Mouse (Mus musculus) hindbrain, postnatal 0 days (tissue): ENCODE measurements at regions not wholly inside any gene's neighbourhood (a gene's known extent, or its start where the extent isn't known, plus 50 kb on each side); places are given as distances from the start of the nearest gene placed in this dataset.
A peak's percentile ranks its signal among the peaks of the same experiment; 100 is the strongest.

Experiments
- ATAC-seq: fragments of 200-750 bp; cut with Nextera tagmentation; 2 replicates; pipeline ENCODE4 v1.8.0; 2017; ENCODE audit warnings: mild to moderate bottlenecking, moderate TSS enrichment, moderate library complexity
- DNase-seq: peaks from one replicate; pipeline ENCODE4 v3.0.0-alpha.2; 2015; ENCODE audit warnings: low spot score
- H3K27ac ChIP-seq: fragments of 300-500 bp; sonication (generic); 2 replicates; pipeline ENCODE4 v1.5.1; 2014; ENCODE audit warnings: mild to moderate bottlenecking
- H3K27me3 ChIP-seq: fragments of 300-500 bp; sonication (generic); 2 replicates; pipeline ENCODE4 v1.6.1; 2014; ENCODE audit warnings: low read length, mixed read lengths; ENCODE audit not compliant: insufficient read depth
- H3K36me3 ChIP-seq: fragments of 300-500 bp; sonication (generic); 2 replicates; pipeline ENCODE4 v1.6.1; 2014; ENCODE audit warnings: low read length, mixed read lengths; ENCODE audit not compliant: insufficient read depth
- H3K4me1 ChIP-seq: fragments of 300-500 bp; sonication (generic); 2 replicates; pipeline ENCODE4 v1.6.1; 2014; ENCODE audit warnings: antibody characterized with exemption, low read length, mixed read lengths; ENCODE audit not compliant: insufficient read depth
- H3K4me2 ChIP-seq: fragments of 300-500 bp; sonication (generic); 2 replicates; pipeline ENCODE4 v1.6.1; 2014; ENCODE audit warnings: low read depth, mild to moderate bottlenecking, low read length, moderate library complexity, mixed read lengths
- H3K4me3 ChIP-seq: fragments of 300-500 bp; sonication (generic); 2 replicates; pipeline ENCODE4 v1.5.1; 2014; ENCODE audit warnings: low read length
- H3K9ac ChIP-seq: fragments of 300-500 bp; sonication (generic); replicated peaks from 2 replicates; pipeline ENCODE4 v1.6.1; 2014; ENCODE audit warnings: mild to moderate bottlenecking, low read length, moderate library complexity, mixed read lengths
- H3K9me3 ChIP-seq: fragments of 300-500 bp; sonication (generic); 2 replicates; pipeline ENCODE4 v1.6.1; 2016; ENCODE audit warnings: low read length, mixed read lengths
- CTCF ChIP-seq: IDR thresholded peaks from 2 replicates; pipeline ENCODE4 v1.5.1; 2016; ENCODE audit warnings: antibody characterized with exemption, control low read depth, low read depth
- WGBS: fragments of 180-500 bp; shearing (Covaris S2); extraction: QIAGEN DNeasy Blood & Tissue Kit; methylation state at CpG from one replicate; pipeline ENCODE4 v1.1.7; 2014; 5-methylcytosine and 5-hydroxymethylcytosine counted together

GRCm38 (mm10) chr15:59184461-59184860, 295.4 kb downstream of the Gm49356 start:
- Histone ChIP-seq H3K4me1 (peaks cover 4% of the 10 kb centered on the region), H3K27ac (no peak overlapping the region), H3K4me3 (no peak overlapping the region), H3K9me3 (no peaks in the 10 kb centered on the region), H3K27me3 (no peaks in the 10 kb centered on the region), H3K36me3 (no peaks in the 10 kb centered on the region), H3K4me2 (no peak overlapping the region), H3K9ac (no peak overlapping the region)
- DNase-seq = no peak
- ATAC-seq = no peak
- TF ChIP-seq CTCF = no peak
- 70% methylated on average over 9 of the region's 9 CpGs for WGBS

GRCm38 (mm10) chr15:59187566-59187965, 298.5 kb downstream of the Gm49356 start:
- no peaks in the 10 kb centered on the region for H3K9me3 ChIP-seq
- no peak overlapping the region for H3K4me3 ChIP-seq
- WGBS = 66% methylated on average over 4 of the region's 4 CpGs

GRCm38 (mm10) chr15:59188371-59188770, 299.3 kb downstream of the Gm49356 start:
- WGBS = 17% methylated on average over 4 of the region's 4 CpGs
- peak; percentile 83 for ATAC-seq

More at GRCm38 (mm10) chr15:59187566-59187965, 298.5 kb downstream of the Gm49356 start:
- peaks cover 4% of the 10 kb centered on the region for H3K4me1 ChIP-seq
- no peaks in the 10 kb centered on the region for H3K36me3 ChIP-seq
- no peak overlapping the region for H3K9ac ChIP-seq
- DNase-seq (no peak), ATAC-seq (no peak)
- no peak for TF ChIP-seq CTCF
- no peaks in the 10 kb centered on the region for H3K27me3 ChIP-seq
- H3K27ac ChIP-seq = no peak overlapping the region; the same call in 1 of the 2 replicates
- H3K4me2 ChIP-seq = no peak overlapping the region

GRCm38 (mm10) chr15:59190511-59190910, 301.4 kb downstream of the Gm49356 start:
- Histone ChIP-seq H3K27ac (no peak overlapping the region), H3K9me3 (no peaks in the 10 kb centered on the region), H3K9ac (no peak overlapping the region), H3K4me3 (no peak overlapping the region), H3K36me3 (no peaks in the 10 kb centered on the region), H3K4me1 (peaks cover 6% of the 10 kb centered on the region), H3K27me3 (no peaks in the 10 kb centered on the region), H3K4me2 (no peak overlapping the region)
- ATAC-seq (no peak), DNase-seq (no peak)
- WGBS = 88% methylated on average over 5 of the region's 5 CpGs
- no peak for TF ChIP-seq CTCF

More at GRCm38 (mm10) chr15:59188371-59188770, 299.3 kb downstream of the Gm49356 start:
- no peak for TF ChIP-seq CTCF
- Histone ChIP-seq H3K9me3 (no peaks in the 10 kb centered on the region), H3K9ac (no peak overlapping the region), H3K27ac (no peak overlapping the region), H3K4me3 (no peak overlapping the region), H3K4me1 (peaks cover 4% of the 10 kb centered on the region), H3K27me3 (no peaks in the 10 kb centered on the region), H3K36me3 (no peaks in the 10 kb centered on the region), H3K4me2 (no peak overlapping the region)
- DNase-seq = peak; percentile 48

- WGBS = 24% methylated on average over 10 of the region's 10 CpGs
Observed at GRCm38 (mm10) chr15:59194421-59194820, 305.3 kb downstream of the Gm49356 start.

GRCm38 (mm10) chr15:59196351-59196750, 307.3 kb downstream of the Gm49356 start:
- ATAC-seq (no peak), DNase-seq (no peak)
- Histone ChIP-seq H3K4me3 (no peak overlapping the region), H3K9me3 (no peaks in the 10 kb centered on the region), H3K27me3 (no peaks in the 10 kb centered on the region), H3K4me2 (no peak overlapping the region), H3K27ac (no peak overlapping the region), H3K36me3 (no peaks in the 10 kb centered on the region), H3K4me1 (peaks cover 18% of the 10 kb centered on the region), H3K9ac (no peak overlapping the region)
- no peak for TF ChIP-seq CTCF
- WGBS = 51% methylated on average over 5 of the region's 5 CpGs

More at GRCm38 (mm10) chr15:59194421-59194820, 305.3 kb downstream of the Gm49356 start:
- Histone ChIP-seq H3K4me3 (no peak overlapping the region), H3K27me3 (no peaks in the 10 kb centered on the region), H3K4me2 (no peak overlapping the region), H3K36me3 (no peaks in the 10 kb centered on the region), H3K9ac (no peak overlapping the region), H3K4me1 (peaks cover 18% of the 10 kb centered on the region), H3K27ac (peak overlapping the region; percentile 38), H3K9me3 (no peaks in the 10 kb centered on the region)
- ATAC-seq = peak; percentile 84
- TF ChIP-seq CTCF = peak; percentile 43
- DNase-seq = peak; percentile 70
